Mouse (Mus musculus): ENCODE data around the gene 1700007K13Rik. TPM values are rescaled to one million over a fixed set of nuclear protein-coding genes. Genes with fewer than 3 reads are reported as not detected.

The 1700007K13Rik gene
- polyA plus RNA-seq, 1 experiment from 2014 or later, result 5.9 TPM

DNA sequence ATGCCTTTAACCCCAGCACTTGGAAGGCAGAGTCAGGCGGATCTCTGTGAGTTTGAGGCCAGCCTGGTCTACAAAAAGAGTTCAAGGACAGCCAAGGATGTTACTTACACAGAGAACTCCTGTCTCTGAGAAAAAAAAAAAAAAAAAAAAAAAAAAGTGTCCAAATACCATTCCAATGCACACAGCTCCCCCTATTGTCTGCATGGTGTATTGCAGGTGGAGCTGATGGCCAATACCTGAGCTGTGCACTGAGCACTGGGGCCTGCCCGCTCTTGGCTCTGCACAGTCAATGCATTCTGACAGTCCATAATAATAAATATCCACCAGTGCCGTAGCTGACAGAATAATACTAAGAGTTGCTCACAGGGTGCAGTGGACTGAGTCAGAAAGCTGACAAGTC is 2.2 kb downstream of the 1700007K13Rik start:
- ATAC-seq (ENCODE audit: low read depth) (no peak), DNase-seq (ENCODE audit: low spot score) (no peak)
- peaks cover 6% of the 10 kb centered on the region for H3K4me1 ChIP-seq (ENCODE audit: control insufficient read depth, insufficient read depth, low read length)
- no peak overlapping the region for H3K27ac ChIP-seq (replicated peaks; ENCODE audit: low read depth, low read length)
- WGBS, result 36% methylated on average over 3 of the region's 3 CpGs
- no peak overlapping the region for H3K4me2 ChIP-seq (ENCODE audit: low read depth, low read length)
- H3K9ac ChIP-seq (ENCODE audit: low read depth, low read length), result no peak overlapping the region
- H3K9me3 ChIP-seq (ENCODE audit: control insufficient read depth, low read length), result no peaks in the 10 kb centered on the region
- H3K36me3 ChIP-seq (ENCODE audit: control insufficient read depth, insufficient read depth, low read length), result no peaks in the 10 kb centered on the region
- H3K4me3 ChIP-seq (ENCODE audit: low read depth, low read length), result no peak overlapping the region
- H3K27me3 ChIP-seq (replicated peaks; ENCODE audit: control insufficient read depth, insufficient read depth, low read length), result no peaks in the 10 kb centered on the region

DNA sequence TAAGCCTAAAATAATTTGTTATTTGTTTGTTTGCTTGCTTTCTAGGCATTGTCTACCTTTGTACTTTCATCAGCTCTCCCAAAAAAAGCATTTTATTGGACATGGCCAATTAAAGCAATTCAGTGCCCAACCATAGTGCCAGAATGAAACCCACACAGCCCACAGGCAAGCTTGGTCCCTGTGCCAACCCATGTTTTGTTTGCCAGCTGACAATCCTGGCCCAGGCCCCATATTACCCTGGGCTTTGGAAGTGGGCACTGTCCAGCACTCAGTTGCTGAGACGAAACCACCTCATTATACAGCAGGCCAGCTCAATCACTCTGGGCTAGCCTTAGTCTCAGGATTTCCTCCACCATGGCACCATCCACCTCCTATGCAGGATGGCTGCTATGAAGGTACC is 9.5 kb downstream of the 1700007K13Rik start:
- Histone ChIP-seq H3K9me3 (ENCODE audit: control insufficient read depth, low read length) (no peaks in the 10 kb centered on the region), H3K27ac (replicated peaks; ENCODE audit: low read depth, low read length) (no peak overlapping the region), H3K27me3 (replicated peaks; ENCODE audit: control insufficient read depth, insufficient read depth, low read length) (no peaks in the 10 kb centered on the region), H3K9ac (ENCODE audit: low read depth, low read length) (no peak overlapping the region), H3K4me3 (ENCODE audit: low read depth, low read length) (no peak overlapping the region), H3K4me1 (ENCODE audit: control insufficient read depth, insufficient read depth, low read length) (no peaks in the 10 kb centered on the region), H3K36me3 (ENCODE audit: control insufficient read depth, insufficient read depth, low read length) (peaks cover 8% of the 10 kb centered on the region; the same call in 1 of the 2 replicates), H3K4me2 (ENCODE audit: low read depth, low read length) (no peak overlapping the region)
- ATAC-seq (ENCODE audit: low read depth) (no peak), DNase-seq (ENCODE audit: low spot score) (no peak)
- WGBS, result 65% methylated on average over 1 of the region's 1 CpGs

DNA sequence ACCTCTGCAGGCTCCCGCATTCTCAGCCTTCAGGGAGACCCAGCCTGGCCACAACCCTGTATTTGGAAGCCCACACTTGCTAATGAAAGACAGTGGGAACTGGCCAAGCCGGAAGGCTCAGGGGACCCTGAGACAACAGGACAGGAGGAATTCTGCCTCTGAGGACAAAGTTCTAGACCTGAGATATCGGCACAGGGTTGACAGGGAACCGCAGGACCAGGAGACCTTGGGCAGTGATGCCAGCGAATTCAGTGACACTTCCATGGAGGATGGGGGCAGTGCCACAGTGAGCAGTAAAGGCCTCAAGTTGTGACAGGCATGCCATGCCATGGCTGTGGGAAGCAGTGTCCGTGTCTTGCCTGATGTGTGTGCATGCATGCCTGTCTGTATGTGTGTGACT is 12.6 kb downstream of the 1700007K13Rik start:
- 87% methylated on average over 6 of the region's 6 CpGs for WGBS
- no peak overlapping the region for H3K27ac ChIP-seq (replicated peaks; ENCODE audit: low read depth, low read length)
- no peak for DNase-seq (ENCODE audit: low spot score)
- ATAC-seq (ENCODE audit: low read depth), result no peak
- H3K9ac ChIP-seq (ENCODE audit: low read depth, low read length), result no peak overlapping the region
- H3K36me3 ChIP-seq (ENCODE audit: control insufficient read depth, insufficient read depth, low read length), result peaks cover 12% of the 10 kb centered on the region; the same call in 1 of the 2 replicates
- H3K9me3 ChIP-seq (ENCODE audit: control insufficient read depth, low read length), result no peaks in the 10 kb centered on the region
- no peaks in the 10 kb centered on the region for H3K27me3 ChIP-seq (replicated peaks; ENCODE audit: control insufficient read depth, insufficient read depth, low read length)
- no peak overlapping the region for H3K4me2 ChIP-seq (ENCODE audit: low read depth, low read length)
- no peak overlapping the region for H3K4me3 ChIP-seq (ENCODE audit: low read depth, low read length)
- H3K4me1 ChIP-seq (ENCODE audit: control insufficient read depth, insufficient read depth, low read length), result no peaks in the 10 kb centered on the region

DNA sequence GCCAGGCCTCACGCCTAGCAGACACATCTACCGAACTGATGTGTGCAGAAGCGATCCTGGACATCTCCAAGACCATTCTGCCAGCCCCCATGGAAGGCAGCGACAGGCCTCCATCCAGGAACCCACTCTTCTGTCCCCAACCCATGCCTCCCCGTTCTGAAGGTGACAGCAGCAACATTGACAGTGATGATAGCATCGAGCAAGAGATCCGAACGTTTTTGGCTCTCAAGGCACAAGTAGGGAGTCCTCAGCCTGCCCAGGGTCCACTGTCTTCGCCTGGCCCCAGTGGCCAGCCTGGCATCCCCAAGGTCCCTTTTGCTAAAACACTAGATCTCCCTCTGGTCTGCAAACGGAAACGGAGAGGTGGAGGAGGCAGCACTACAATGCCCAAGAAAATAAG is 14.5 kb downstream of the 1700007K13Rik start:
- Histone ChIP-seq H3K27me3 (replicated peaks; ENCODE audit: control insufficient read depth, insufficient read depth, low read length) (no peaks in the 10 kb centered on the region), H3K4me1 (ENCODE audit: control insufficient read depth, insufficient read depth, low read length) (no peaks in the 10 kb centered on the region), H3K4me2 (ENCODE audit: low read depth, low read length) (no peak overlapping the region), H3K9ac (ENCODE audit: low read depth, low read length) (no peak overlapping the region), H3K36me3 (ENCODE audit: control insufficient read depth, insufficient read depth, low read length) (peaks cover 12% of the 10 kb centered on the region; the same call in 1 of the 2 replicates), H3K27ac (replicated peaks; ENCODE audit: low read depth, low read length) (no peak overlapping the region), H3K4me3 (ENCODE audit: low read depth, low read length) (no peak overlapping the region), H3K9me3 (ENCODE audit: control insufficient read depth, low read length) (no peaks in the 10 kb centered on the region)
- WGBS, result 91% methylated on average over 11 of the region's 11 CpGs
- DNase-seq (ENCODE audit: low spot score) (no peak), ATAC-seq (ENCODE audit: low read depth) (no peak)

DNA sequence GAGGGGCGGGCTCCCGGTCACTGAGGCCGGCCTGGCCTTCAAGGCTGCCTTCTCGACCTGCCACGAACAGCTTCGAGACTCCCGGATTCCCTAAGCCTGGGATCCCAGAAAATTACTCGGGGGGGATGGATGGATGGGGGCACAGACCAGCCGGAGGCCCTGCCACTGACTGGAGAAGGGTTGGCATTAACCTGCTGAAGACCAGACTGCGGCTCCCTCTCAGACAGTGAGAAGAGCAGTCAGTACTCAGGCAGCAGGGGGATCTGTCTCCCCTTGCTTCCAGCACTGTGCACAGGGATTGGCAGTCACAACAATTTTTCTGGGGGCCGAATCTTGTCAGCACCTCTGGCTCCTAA is 18.8 kb downstream of the 1700007K13Rik start:
- no peaks in the 10 kb centered on the region for H3K9me3 ChIP-seq (ENCODE audit: control insufficient read depth, low read length)
- WGBS, result 8% methylated on average over 8 of the region's 11 CpGs

DNA sequence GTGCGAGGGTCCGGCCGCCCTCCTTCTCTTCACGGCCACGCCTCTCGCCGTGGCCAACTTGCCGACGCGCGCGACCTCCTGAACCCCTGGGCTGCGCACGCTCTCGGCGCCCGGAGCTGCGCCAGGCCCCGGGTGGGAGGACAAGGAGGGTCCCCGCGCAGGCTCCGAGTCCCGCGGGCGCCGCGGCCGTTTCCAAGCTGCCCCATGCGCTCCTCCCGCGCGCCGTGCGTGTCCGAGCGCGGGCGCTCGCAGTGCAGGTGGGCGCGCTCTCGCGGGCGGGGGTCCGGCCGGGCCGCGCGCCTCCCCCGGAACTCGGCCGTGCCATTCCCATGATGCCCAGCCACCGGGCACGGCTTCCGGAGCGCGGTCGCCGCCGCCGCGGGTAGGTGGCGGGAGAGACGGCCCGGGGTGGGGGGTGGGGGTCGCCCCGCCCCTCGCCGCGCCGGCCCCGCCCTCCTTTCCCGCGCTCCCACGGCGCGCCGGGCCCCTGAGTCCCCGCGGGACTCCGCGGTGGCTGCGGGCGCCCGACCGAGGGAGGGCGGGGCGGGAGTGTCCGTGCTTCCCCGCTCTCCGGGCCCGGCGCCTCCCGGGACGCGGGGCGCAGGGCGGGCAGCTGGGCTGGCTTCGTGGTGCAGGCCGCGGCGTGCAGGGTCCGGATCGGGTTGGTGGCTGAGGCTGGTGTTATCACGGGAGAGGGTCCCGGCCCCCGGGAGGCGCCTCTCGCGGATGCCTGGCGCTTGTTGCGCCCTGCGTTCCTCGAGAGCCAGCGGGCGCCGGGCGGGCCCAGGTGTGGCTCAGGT is 19.4 kb downstream of the 1700007K13Rik start, which contains the start of gene Ppp1r26:
Gene Ppp1r26, plus strand, starts transcription at position 286 of the 800 bp plus-strand sequence.
- DNase-seq (ENCODE audit: low spot score) (peak; percentile 32), ATAC-seq (ENCODE audit: low read depth) (peak; percentile 75)
- WGBS, result 0% methylated on average over 17 of the region's 118 CpGs

More for the DNA sequence above, 18.8 kb downstream of the 1700007K13Rik start:
- ATAC-seq (ENCODE audit: low read depth), result peak; percentile 55
- Histone ChIP-seq H3K36me3 (ENCODE audit: control insufficient read depth, insufficient read depth, low read length) (0 out of 2 replicates have a peak, but pooled peaks cover 4% of the 10 kb centered on the region), H3K27ac (replicated peaks; ENCODE audit: low read depth, low read length) (peak overlapping the region; percentile 77), H3K4me3 (ENCODE audit: low read depth, low read length) (peak overlapping the region; percentile 77), H3K9ac (ENCODE audit: low read depth, low read length) (peak overlapping the region; percentile 88), H3K4me2 (ENCODE audit: low read depth, low read length) (peak overlapping the region; percentile 94), H3K4me1 (ENCODE audit: control insufficient read depth, insufficient read depth, low read length) (0 out of 2 replicates have a peak, but pooled peaks cover 5% of the 10 kb centered on the region), H3K27me3 (replicated peaks; ENCODE audit: control insufficient read depth, insufficient read depth, low read length) (no peaks in the 10 kb centered on the region; the same call in 1 of the 2 replicates)
- peak; percentile 8 for DNase-seq (ENCODE audit: low spot score)

DNA sequence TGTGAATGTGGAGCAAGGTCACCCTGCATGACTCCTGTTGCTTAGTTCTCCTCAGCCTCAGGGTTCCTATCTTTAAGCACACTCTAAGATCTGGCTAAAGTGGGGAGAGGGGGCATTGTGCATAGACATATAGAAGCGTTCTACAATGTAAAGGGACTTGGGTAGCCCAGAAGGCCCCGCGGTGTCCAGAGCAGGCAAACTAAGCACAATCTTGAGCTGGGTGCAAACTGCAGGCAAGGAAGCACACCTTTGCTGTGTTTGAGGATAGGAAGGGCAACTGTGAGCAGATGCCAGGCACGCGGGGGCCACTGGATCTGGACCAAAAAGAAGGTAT is 20.0 kb downstream of the 1700007K13Rik start:
- H3K27ac ChIP-seq (replicated peaks; ENCODE audit: low read depth, low read length), result peak overlapping the region; percentile 77
- peak; percentile 34; the same call in 1 of the 2 replicates for ATAC-seq (ENCODE audit: low read depth)
- 8% methylated on average over 5 of the region's 5 CpGs for WGBS
- H3K9me3 ChIP-seq (ENCODE audit: control insufficient read depth, low read length), result no peaks in the 10 kb centered on the region
- H3K36me3 ChIP-seq (ENCODE audit: control insufficient read depth, insufficient read depth, low read length), result 0 out of 2 replicates have a peak, but pooled peaks cover 4% of the 10 kb centered on the region
- H3K4me1 ChIP-seq (ENCODE audit: control insufficient read depth, insufficient read depth, low read length), result 0 out of 2 replicates have a peak, but pooled peaks cover 5% of the 10 kb centered on the region
- peak overlapping the region; percentile 77 for H3K4me3 ChIP-seq (ENCODE audit: low read depth, low read length)
- peak overlapping the region; percentile 94 for H3K4me2 ChIP-seq (ENCODE audit: low read depth, low read length)
- no peaks in the 10 kb centered on the region; the same call in 1 of the 2 replicates for H3K27me3 ChIP-seq (replicated peaks; ENCODE audit: control insufficient read depth, insufficient read depth, low read length)
- peak overlapping the region; percentile 88 for H3K9ac ChIP-seq (ENCODE audit: low read depth, low read length)
- DNase-seq (ENCODE audit: low spot score), result no peak

More for the DNA sequence above, 19.4 kb downstream of the 1700007K13Rik start, which contains the start of gene Ppp1r26:
- Histone ChIP-seq H3K27me3 (replicated peaks; ENCODE audit: control insufficient read depth, insufficient read depth, low read length) (no peaks in the 10 kb centered on the region; the same call in 1 of the 2 replicates), H3K4me3 (ENCODE audit: low read depth, low read length) (peak within 1 kb of the TSS; percentile 77), H3K9me3 (ENCODE audit: control insufficient read depth, low read length) (no peaks in the 10 kb centered on the region), H3K27ac (replicated peaks; ENCODE audit: low read depth, low read length) (peak within 1 kb of the TSS; percentile 77), H3K4me2 (ENCODE audit: low read depth, low read length) (peak within 1 kb of the TSS; percentile 94), H3K9ac (ENCODE audit: low read depth, low read length) (peak within 1 kb of the TSS; percentile 88), H3K36me3 (ENCODE audit: control insufficient read depth, insufficient read depth, low read length) (0 out of 2 replicates have a peak, but pooled peaks cover 4% of the 10 kb centered on the region), H3K4me1 (ENCODE audit: control insufficient read depth, insufficient read depth, low read length) (0 out of 2 replicates have a peak, but pooled peaks cover 5% of the 10 kb centered on the region)

DNA sequence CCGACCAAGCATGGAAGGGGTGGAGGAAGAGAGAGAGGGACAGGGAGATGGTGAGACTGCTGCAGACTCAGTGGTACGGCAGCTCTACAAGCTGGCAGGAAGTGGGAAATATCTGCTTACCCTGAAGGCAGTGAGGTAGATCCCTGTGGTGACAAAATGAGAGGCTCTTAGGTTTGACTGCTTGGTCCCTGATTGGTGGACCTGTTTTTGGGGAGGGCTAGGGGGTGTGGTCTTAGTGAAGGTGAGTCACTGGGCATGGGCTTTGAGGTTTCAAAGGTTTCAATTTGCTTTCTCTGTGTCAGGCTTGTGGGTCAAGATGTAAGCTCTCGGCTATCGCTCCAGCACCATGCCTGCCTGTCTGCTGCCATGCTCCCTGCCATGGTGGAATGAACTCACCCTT is 21.1 kb downstream of the 1700007K13Rik start:
- no peak overlapping the region for H3K9ac ChIP-seq (ENCODE audit: low read depth, low read length)
- no peak overlapping the region for H3K4me3 ChIP-seq (ENCODE audit: low read depth, low read length)
- DNase-seq (ENCODE audit: low spot score) (no peak), ATAC-seq (ENCODE audit: low read depth) (no peak)
- no peak overlapping the region for H3K27ac ChIP-seq (replicated peaks; ENCODE audit: low read depth, low read length)
- H3K9me3 ChIP-seq (ENCODE audit: control insufficient read depth, low read length), result no peaks in the 10 kb centered on the region
- 0 out of 2 replicates have a peak, but pooled peaks cover 4% of the 10 kb centered on the region for H3K36me3 ChIP-seq (ENCODE audit: control insufficient read depth, insufficient read depth, low read length)
- no peak overlapping the region for H3K4me2 ChIP-seq (ENCODE audit: low read depth, low read length)
- H3K27me3 ChIP-seq (replicated peaks; ENCODE audit: control insufficient read depth, insufficient read depth, low read length), result no peaks in the 10 kb centered on the region; the same call in 1 of the 2 replicates
- 75% methylated on average over 4 of the region's 4 CpGs for WGBS
- H3K4me1 ChIP-seq (ENCODE audit: control insufficient read depth, insufficient read depth, low read length), result 0 out of 2 replicates have a peak, but pooled peaks cover 5% of the 10 kb centered on the region

Measured in embryonic facial prominence, embryonic 14.5 days (tissue).